Mouse (Mus musculus): ENCODE results near the gene Ubap2.

The Ubap2 gene

GRCm38 (mm10) chr4:41274980-41275850 lies at the start of gene Ubap2:
Ubap2 (minus strand) TSS chr4:41275144.
- DNase-seq (ENCODE audit: low spot score), result peak; percentile 97

- DNase-seq (ENCODE audit: low spot score), result no peak
Measured at GRCm38 (mm10) chr4:41320971-41321370, 46.0 kb upstream of the Ubap2 start.

- DNase-seq (ENCODE audit: low spot score), result no peak
Measured at GRCm38 (mm10) chr4:41318267-41318666, 43.3 kb upstream of the Ubap2 start.

- DNase-seq (ENCODE audit: low spot score), result no peak
Measured at GRCm38 (mm10) chr4:41315173-41315572, 40.2 kb upstream of the Ubap2 start.

- DNase-seq (ENCODE audit: low spot score), result peak; percentile 94
Measured at GRCm38 (mm10) chr4:41314141-41315129, 39.5 kb upstream of the Ubap2 start, which contains the start of gene Dcaf12. Dcaf12 (minus strand) TSS chr4:41314889.

GRCm38 (mm10) chr4:41313722-41314121 lies 38.8 kb upstream of the Ubap2 start:
- no peak for DNase-seq (ENCODE audit: low spot score)

GRCm38 (mm10) chr4:41310567-41311563 lies 35.9 kb upstream of the Ubap2 start:
- no peak for DNase-seq (ENCODE audit: low spot score)

GRCm38 (mm10) chr4:41307406-41307805 lies 32.5 kb upstream of the Ubap2 start:
- DNase-seq (ENCODE audit: low spot score), result no peak

- DNase-seq (ENCODE audit: low spot score), result no peak
Measured at GRCm38 (mm10) chr4:41304302-41304701, 29.4 kb upstream of the Ubap2 start.

- DNase-seq (ENCODE audit: low spot score), result no peak
Measured at GRCm38 (mm10) chr4:41303671-41304070, 28.7 kb upstream of the Ubap2 start.

GRCm38 (mm10) chr4:41298976-41299375 lies 24.0 kb upstream of the Ubap2 start:
- DNase-seq (ENCODE audit: low spot score), result no peak

GRCm38 (mm10) chr4:41295960-41296359 lies 21.0 kb upstream of the Ubap2 start:
- no peak for DNase-seq (ENCODE audit: low spot score)

GRCm38 (mm10) chr4:41295507-41295906 lies 20.6 kb upstream of the Ubap2 start:
- DNase-seq (ENCODE audit: low spot score), result peak; percentile 27

- peak; percentile 28 for DNase-seq (ENCODE audit: low spot score)
Measured at GRCm38 (mm10) chr4:41293907-41294306, 19.0 kb upstream of the Ubap2 start.

GRCm38 (mm10) chr4:41289802-41290201 lies 14.9 kb upstream of the Ubap2 start:
- no peak for DNase-seq (ENCODE audit: low spot score)

GRCm38 (mm10) chr4:41286420-41286819 lies 11.5 kb upstream of the Ubap2 start:
- DNase-seq (ENCODE audit: low spot score), result peak; percentile 47

- DNase-seq (ENCODE audit: low spot score), result no peak
Measured at GRCm38 (mm10) chr4:41284087-41284486, 9.1 kb upstream of the Ubap2 start.

- DNase-seq (ENCODE audit: low spot score), result no peak
Measured at GRCm38 (mm10) chr4:41275927-41276326, 983 bp upstream of the Ubap2 start.

GRCm38 (mm10) chr4:41274377-41274979 lies 466 bp downstream of the Ubap2 start:
- peak; percentile 20 for DNase-seq (ENCODE audit: low spot score)

- DNase-seq (ENCODE audit: low spot score), result no peak
Measured at GRCm38 (mm10) chr4:41268133-41268532, 6.8 kb downstream of the Ubap2 start.

- no peak for DNase-seq (ENCODE audit: low spot score)
Measured at GRCm38 (mm10) chr4:41266350-41266749, 8.6 kb downstream of the Ubap2 start.

All from MN1 (cell line).